13 mouse cellular contexts compared by ENCODE assay signal in the genomic region with DNA sequence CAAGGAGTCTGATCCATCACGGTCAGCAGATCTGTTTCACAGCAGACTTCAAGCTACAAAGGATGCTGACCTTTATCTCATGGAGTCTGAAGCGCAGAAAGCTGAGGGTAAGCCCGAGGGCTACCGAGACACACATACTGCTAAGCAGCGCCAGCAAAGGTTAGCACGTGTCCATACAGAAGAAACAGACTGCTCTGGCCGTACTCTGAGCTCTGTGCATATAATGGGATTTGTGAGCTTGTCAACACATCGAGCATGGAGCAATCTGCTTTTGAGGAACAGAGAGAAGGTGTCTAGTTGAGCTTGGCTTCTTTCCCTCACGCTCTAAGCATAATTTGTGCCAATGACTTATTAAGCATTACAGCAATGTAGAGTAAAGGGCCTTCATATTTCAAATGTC. TPM values are rescaled to one million over a fixed set of nuclear protein-coding genes. Genes with fewer than 3 reads are reported as not detected.
"Had no signal": no experiment of that assay in that cellular context is flagged by ENCODE, and none has a peak within 500 bp of the region (broad histone marks: within the 10 kb centered on the region; RNA-seq: fewer than 3 reads in every experiment).

No protein-coding gene starts in this region.

- H3K27ac ChIP-seq: hindbrain, embryonic 14.5 days; limb, embryonic 13.5 days; liver, embryonic 14.5 days; midbrain, embryonic 10.5 days; neural tube, embryonic 15.5 days had no signal

- DNase-seq: kidney, adult 9 months; left cerebral cortex, postnatal 4 days; midbrain, embryonic 14.5 days; right cerebral cortex, adult 18-20 months; right cerebral cortex, postnatal 25 days; thymus, postnatal 36 days had no signal

- H3K4me3 ChIP-seq: limb, embryonic 13.5 days; midbrain, embryonic 10.5 days; myocyte; neural tube, embryonic 15.5 days had no signal

- H3K27me3 ChIP-seq: limb, embryonic 13.5 days; neural tube, embryonic 15.5 days had no signal

- H3K4me2 ChIP-seq: hindbrain, embryonic 14.5 days; limb, embryonic 13.5 days; neural tube, embryonic 15.5 days had no signal

- ATAC-seq: intestine, embryonic 16.5 days had no signal

- H3K4me1 ChIP-seq: limb, embryonic 13.5 days; midbrain, embryonic 10.5 days had no signal

- H3K36me3 ChIP-seq: limb, embryonic 13.5 days; midbrain, embryonic 10.5 days; neural tube, embryonic 15.5 days had no signal

- H3K9me3 ChIP-seq: limb, embryonic 13.5 days; midbrain, embryonic 10.5 days; neural tube, embryonic 15.5 days had no signal

- H3K9ac ChIP-seq: hindbrain, embryonic 14.5 days; limb, embryonic 13.5 days; liver, embryonic 14.5 days; neural tube, embryonic 15.5 days had no signal

RNA-seq across cellular contexts. Expression of a gene that starts 33.6 kb away (rescaled TPM):
- polyA plus RNA-seq: myocyte had no signal
